Mouse (Mus musculus): ENCODE data around the gene Arhgef6.

- TF ChIP-seq CTCF (IDR thresholded peaks at IDR 0.05; ENCODE audit: extremely low read depth, insufficient read depth, insufficient read length, insufficient replicate concordance) = no peak
- TF ChIP-seq POLR2A (IDR thresholded peaks at IDR 0.05; ENCODE audit: low read depth, low read length) = no peak
Measured at GRCm38 (mm10) chrX:57339220-57339619, 691 bp upstream of the Arhgef6 start.
